Mouse (Mus musculus) C2C12 (cell line): ENCODE results near the gene Ndufaf2. TPM values are rescaled to one million over a fixed set of nuclear protein-coding genes. Genes with fewer than 3 reads are reported as not detected.
A peak's percentile ranks its signal among the peaks of the same experiment; 100 is the strongest.

ENCODE experiments used
- H3K27me3 ChIP-seq: one replicate; pipeline ENCODE4 v1.6.1; 2011; ENCODE audit not compliant: control insufficient read depth, insufficient read depth, insufficient read length
- H3K36me3 ChIP-seq: one replicate; pipeline ENCODE4 v1.6.1; 2011; ENCODE audit not compliant: control insufficient read depth, insufficient read depth
- H3K4me3 ChIP-seq: one replicate; pipeline ENCODE4 v1.5.1; 2011; ENCODE audit warnings: mild to moderate bottlenecking, control low read depth; ENCODE audit not compliant: poor library complexity, insufficient read depth, severe bottlenecking
- H3K79me2 ChIP-seq: one replicate; pipeline ENCODE4 v1.6.1; 2011; ENCODE audit not compliant: control insufficient read depth, insufficient read depth
- H3K79me3 ChIP-seq: one replicate; pipeline ENCODE4 v1.6.1; 2011; ENCODE audit warnings: low read depth, control low read depth
- H3ac ChIP-seq: one replicate; pipeline ENCODE3; 2011; ENCODE audit warnings: low read depth; ENCODE audit not compliant: control insufficient read depth, insufficient read length
- CEBPB ChIP-seq: IDR thresholded peaks from one replicate; pipeline ENCODE4 v1.6.1; 2011; ENCODE audit warnings: low read depth, mild to moderate bottlenecking, control low read depth, moderate library complexity
- CTCF ChIP-seq: IDR thresholded peaks from one replicate; pipeline ENCODE4 v1.5.1; 2011; ENCODE audit not compliant: control insufficient read depth, insufficient read depth, insufficient read length
- FOSL1 ChIP-seq: IDR thresholded peaks from one replicate; pipeline ENCODE4 v1.8.0; 2011; ENCODE audit warnings: mild to moderate bottlenecking, low read length; ENCODE audit not compliant: poor library complexity, insufficient read depth, severe bottlenecking
- MAX ChIP-seq: IDR thresholded peaks from one replicate; pipeline ENCODE4 v1.6.1; 2011; ENCODE audit warnings: mild to moderate bottlenecking, control low read depth
- MYOD1 ChIP-seq: IDR thresholded peaks from one replicate; pipeline ENCODE4 v1.6.1; 2011; ENCODE audit warnings: low read depth; ENCODE audit not compliant: control insufficient read depth, insufficient read length
- MYOG ChIP-seq: IDR thresholded peaks from one replicate; pipeline ENCODE4 v1.6.1; 2011; ENCODE audit not compliant: control insufficient read depth, insufficient read length; ENCODE audit errors: extremely low read depth
- USF1 ChIP-seq: IDR thresholded peaks from one replicate; pipeline ENCODE4 v1.6.1; 2011; ENCODE audit warnings: low read depth, mild to moderate bottlenecking, control low read depth, moderate library complexity
- polyA plus RNA-seq: library from polyadenylated mRNA; unstranded; fragments of >200 nt; fragmentation: generic; extraction: Trizol; gene quantifications from one replicate; pipeline ENCODE4 v1.2.1, GENCODE M21; 2012; ENCODE audit warnings: missing spikeins

The Ndufaf2 gene
- polyA plus RNA-seq, 1 experiment = 40.2 TPM

GRCm38 (mm10) chr13:108046071-108046470, 112.4 kb downstream of the Ndufaf2 start:
- no peak overlapping the region for H3K4me3 ChIP-seq

GRCm38 (mm10) chr13:108045646-108046045, 112.8 kb downstream of the Ndufaf2 start:
- Histone ChIP-seq H3K4me3 (no peak overlapping the region), H3K27me3 (no peaks in the 10 kb centered on the region), H3K79me2 (peaks cover 49% of the 10 kb centered on the region)

More at GRCm38 (mm10) chr13:108046071-108046470, 112.4 kb downstream of the Ndufaf2 start:
- TF ChIP-seq MYOG = no peak
- TF ChIP-seq MAX = no peak
- TF ChIP-seq MYOD1 = no peak
- no peak for TF ChIP-seq FOSL1
- no peak for TF ChIP-seq CEBPB
- Histone ChIP-seq H3K79me2 (peaks cover 49% of the 10 kb centered on the region), H3K36me3 (no peaks in the 10 kb centered on the region), H3K79me3 (peaks cover 13% of the 10 kb centered on the region), H3K27me3 (no peaks in the 10 kb centered on the region), H3ac (no peak overlapping the region)

GRCm38 (mm10) chr13:108044222-108044941, 114.0 kb downstream of the Ndufaf2 start, which contains the start of gene Smim15:
TSS of gene Smim15 (plus strand) at chr13:108044446.
- Histone ChIP-seq H3K79me3 (peaks cover 13% of the 10 kb centered on the region), H3K27me3 (no peaks in the 10 kb centered on the region)
- TF ChIP-seq USF1 (no peak), MYOG (no peak), MYOD1 (no peak), CEBPB (no peak), MAX (no peak), FOSL1 (no peak), CTCF (no peak)

More at GRCm38 (mm10) chr13:108045646-108046045, 112.8 kb downstream of the Ndufaf2 start:
- Histone ChIP-seq H3K36me3 (no peaks in the 10 kb centered on the region), H3K79me3 (peaks cover 13% of the 10 kb centered on the region), H3ac (no peak overlapping the region)
- no peak for TF ChIP-seq FOSL1

GRCm38 (mm10) chr13:108043431-108044221, 114.8 kb downstream of the Ndufaf2 start:
- Histone ChIP-seq H3K4me3 (peak overlapping the region; percentile 59), H3K79me3 (peaks cover 13% of the 10 kb centered on the region), H3ac (peak overlapping the region; percentile 89), H3K79me2 (peaks cover 49% of the 10 kb centered on the region), H3K27me3 (no peaks in the 10 kb centered on the region), H3K36me3 (no peaks in the 10 kb centered on the region)
- TF ChIP-seq MYOG = no peak
- TF ChIP-seq USF1 = no peak
- peak; percentile 29 for TF ChIP-seq CEBPB

More at GRCm38 (mm10) chr13:108044222-108044941, 114.0 kb downstream of the Ndufaf2 start, which contains the start of gene Smim15:
- Histone ChIP-seq H3ac (peak within 1 kb of the TSS; percentile 92), H3K4me3 (peak within 1 kb of the TSS; percentile 59), H3K36me3 (no peaks in the 10 kb centered on the region), H3K79me2 (peaks cover 49% of the 10 kb centered on the region)

GRCm38 (mm10) chr13:108041358-108041757, 117.1 kb downstream of the Ndufaf2 start:
- no peaks in the 10 kb centered on the region for H3K36me3 ChIP-seq
- peaks cover 13% of the 10 kb centered on the region for H3K79me3 ChIP-seq
- H3K79me2 ChIP-seq = peaks cover 42% of the 10 kb centered on the region
- TF ChIP-seq MAX = no peak
- TF ChIP-seq CTCF = peak; percentile 55
- no peak overlapping the region for H3K4me3 ChIP-seq
- no peak overlapping the region for H3ac ChIP-seq
- no peaks in the 10 kb centered on the region for H3K27me3 ChIP-seq

GRCm38 (mm10) chr13:108040451-108040850, 118.0 kb downstream of the Ndufaf2 start:
- H3K4me3 ChIP-seq = no peak overlapping the region
- TF ChIP-seq USF1 = no peak
- TF ChIP-seq CTCF = no peak
- no peak for TF ChIP-seq MYOD1
- no peak for TF ChIP-seq FOSL1
- TF ChIP-seq MYOG = no peak
- no peak for TF ChIP-seq MAX
- no peak for TF ChIP-seq CEBPB
- H3K36me3 ChIP-seq = no peaks in the 10 kb centered on the region
- H3K79me3 ChIP-seq = peaks cover 9% of the 10 kb centered on the region
- no peaks in the 10 kb centered on the region for H3K27me3 ChIP-seq
- H3ac ChIP-seq = no peak overlapping the region
- H3K79me2 ChIP-seq = peaks cover 33% of the 10 kb centered on the region
